Mouse (Mus musculus) MEL-GATA-1-ER (cell line): Measurements from ENCODE around the gene 2310033P09Rik.

Experiments
- DNase-seq: peaks from one replicate; pipeline ENCODE4 v3.0.0-alpha.2; 2012; ENCODE audit warnings: low read depth; ENCODE audit errors: extremely low read depth

Gene 2310033P09Rik

DNA sequence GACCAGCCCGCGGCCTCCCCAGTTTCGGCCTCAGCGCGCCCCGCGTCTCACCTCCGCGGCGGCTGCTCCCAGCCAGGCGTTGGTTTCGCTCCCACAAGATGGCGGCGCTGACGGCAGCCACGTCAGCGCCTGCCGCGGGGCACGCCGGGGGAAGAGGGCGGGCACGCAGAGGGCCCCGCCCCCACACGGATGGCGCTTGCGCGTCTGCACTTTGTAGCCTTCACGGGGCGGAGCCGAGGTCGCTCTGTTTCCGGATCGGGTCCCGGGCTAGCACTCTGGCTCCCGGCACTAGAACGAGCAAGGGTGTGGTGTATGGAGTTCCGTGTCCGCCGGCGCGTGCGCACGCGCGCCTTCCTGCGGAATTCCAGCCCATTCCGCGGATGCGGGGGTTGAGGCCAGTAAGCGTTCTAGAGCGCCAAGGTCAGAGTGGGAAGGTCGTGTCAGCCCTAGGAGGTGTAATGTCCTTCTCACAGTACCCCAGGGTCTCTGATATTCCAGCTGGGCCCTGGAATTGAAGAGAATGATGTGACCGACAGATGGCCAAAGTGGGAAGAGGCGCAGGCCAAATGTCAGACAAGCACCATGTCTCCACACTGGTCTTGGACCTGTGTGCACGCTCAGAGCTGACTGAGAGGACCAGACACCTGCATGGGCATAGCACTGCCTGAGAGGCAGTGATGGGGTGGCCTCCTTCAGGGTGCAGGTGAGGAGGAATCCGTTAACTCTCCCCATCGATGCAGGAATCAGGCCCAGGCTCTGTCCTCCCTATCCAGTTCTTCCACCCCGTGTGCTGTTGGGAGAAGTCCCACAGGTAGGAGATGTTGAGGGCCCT, 20.2 kb downstream of the 2310033P09Rik start, which contains the start of gene Arf1:
Gene Arf1, minus strand, starts transcription at position 149 of the 832 bp plus-strand sequence.
- peak; percentile 90 for DNase-seq

DNA sequence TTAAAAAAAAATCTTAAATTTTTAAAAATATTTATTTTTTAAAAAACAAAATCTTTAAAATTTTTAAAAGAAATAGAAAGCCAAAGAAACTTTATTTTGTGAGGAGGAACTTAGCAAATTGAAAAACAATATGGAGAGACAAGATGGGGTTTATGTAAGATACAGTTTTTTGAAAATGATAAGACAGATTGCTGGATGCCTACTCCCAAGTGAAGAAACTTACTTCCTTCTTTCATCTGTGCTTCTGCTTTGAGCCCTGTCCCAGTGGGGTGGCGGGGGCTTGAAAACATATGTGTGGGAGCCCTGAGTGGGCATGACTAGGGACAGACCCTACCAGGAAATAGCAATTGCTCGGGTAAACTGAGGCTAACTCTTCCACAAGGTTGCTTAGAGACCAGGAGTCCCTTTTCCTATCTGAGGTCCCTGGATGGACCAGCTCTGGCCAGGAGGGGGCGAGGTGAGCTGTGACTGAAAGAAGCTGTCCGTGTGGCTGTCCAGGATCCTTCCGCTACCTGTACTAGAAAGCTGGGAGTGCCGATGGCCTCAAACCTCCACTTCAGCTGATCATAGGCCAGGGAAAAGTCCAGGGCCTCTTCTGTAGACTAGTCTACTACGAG, 22.1 kb downstream of the 2310033P09Rik start:
- peak; percentile 62 for DNase-seq

DNA sequence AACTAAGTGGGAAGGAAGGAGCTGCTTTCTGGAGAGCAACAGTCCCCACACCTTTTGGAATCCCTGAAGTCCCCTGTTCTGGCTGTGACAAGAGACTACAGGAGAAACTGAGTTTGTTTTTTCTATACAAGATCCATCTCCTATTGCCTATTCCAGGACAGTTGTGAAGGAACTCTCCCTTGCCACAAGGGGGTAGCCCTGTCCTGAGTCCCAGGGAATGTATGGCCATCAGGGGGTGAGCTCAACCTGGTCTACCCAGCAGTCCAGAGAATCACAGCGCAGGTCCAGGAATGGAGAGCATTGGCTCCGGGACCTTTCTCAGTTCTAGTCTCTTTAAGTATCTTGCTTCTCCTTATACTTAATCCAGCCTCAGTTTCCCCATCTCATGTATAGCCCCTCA, 24.7 kb downstream of the 2310033P09Rik start:
- DNase-seq = no peak

DNA sequence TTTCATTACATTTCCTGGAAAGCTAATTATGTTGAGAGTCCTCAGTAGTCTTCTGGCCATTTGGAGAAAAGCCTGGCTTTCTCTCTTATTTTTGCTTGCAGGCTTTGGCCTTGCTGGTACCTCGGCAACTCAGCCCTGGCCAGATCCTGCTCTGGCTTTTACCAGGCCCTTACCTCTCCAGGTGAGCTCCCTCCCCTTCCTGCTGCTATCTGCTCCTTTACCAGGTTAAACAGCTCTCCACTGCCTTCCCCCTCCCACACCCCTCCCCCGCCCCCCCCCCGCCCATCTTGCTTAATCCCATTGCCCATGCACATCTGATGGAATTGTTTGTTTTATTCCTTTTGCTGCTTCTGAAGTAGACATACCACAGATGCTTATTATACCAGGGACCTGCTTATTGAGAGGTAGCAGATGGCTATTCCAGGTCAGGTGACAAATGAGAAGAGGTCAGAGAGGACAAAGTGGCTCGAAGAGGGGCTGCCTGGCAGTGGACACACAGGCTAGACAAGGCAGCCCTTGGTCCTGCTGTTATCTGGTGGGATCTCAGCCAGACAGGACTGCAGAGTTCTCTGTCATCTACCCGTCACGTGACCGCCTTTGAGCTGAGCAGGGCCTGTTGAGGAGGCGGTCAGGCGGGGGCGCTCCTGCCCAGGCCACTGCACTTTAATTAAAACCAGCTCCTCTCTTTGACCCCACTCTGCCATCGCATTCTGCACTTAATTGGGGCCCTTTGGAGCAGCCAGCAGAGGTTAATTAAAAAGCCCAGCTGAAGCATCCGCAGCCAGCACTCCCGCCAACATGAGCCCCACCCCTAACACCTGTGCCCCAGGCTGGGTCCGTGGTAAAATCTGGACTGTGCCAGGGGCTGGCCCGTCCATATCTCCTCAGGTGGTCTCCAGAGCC, 30.7 kb downstream of the 2310033P09Rik start:
- DNase-seq = no peak

DNA sequence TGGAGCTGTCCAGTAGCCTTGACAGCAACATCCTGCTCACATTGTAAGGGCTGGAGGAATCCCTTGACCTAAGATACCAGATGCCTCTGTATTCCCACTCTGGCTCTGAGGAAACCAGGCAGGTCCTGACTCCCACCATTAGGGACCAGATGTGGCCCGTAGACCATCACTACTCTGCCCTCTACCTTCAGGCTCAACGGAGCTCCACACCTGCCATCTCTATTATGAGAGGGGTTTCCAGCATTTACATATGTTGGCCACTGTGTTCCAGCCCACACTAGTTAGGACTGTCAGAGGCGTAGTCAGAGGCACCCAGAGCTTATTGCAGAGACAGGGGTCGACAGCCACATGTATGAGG, 31.3 kb downstream of the 2310033P09Rik start:
- no peak for DNase-seq

DNA sequence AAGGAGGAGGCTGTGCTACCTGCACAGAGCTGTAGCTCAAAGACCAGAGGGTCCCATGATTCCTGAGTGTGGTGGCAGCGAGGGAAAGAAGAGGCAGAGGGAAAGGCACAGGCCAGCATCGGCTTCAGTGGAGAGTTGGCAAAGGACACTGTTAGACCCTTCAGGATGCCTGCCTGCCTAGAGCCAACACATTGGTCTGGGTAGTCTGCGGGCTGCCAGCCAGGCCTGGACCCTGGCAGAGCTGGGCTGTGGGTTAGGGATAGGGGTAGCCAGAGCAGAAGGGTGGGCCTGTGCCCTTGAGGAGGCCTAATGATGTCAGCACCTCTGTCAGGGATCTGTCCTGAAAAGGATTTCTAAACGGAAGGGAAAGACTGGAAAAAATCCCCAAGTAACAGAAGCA, 31.7 kb downstream of the 2310033P09Rik start:
- DNase-seq = no peak

DNA sequence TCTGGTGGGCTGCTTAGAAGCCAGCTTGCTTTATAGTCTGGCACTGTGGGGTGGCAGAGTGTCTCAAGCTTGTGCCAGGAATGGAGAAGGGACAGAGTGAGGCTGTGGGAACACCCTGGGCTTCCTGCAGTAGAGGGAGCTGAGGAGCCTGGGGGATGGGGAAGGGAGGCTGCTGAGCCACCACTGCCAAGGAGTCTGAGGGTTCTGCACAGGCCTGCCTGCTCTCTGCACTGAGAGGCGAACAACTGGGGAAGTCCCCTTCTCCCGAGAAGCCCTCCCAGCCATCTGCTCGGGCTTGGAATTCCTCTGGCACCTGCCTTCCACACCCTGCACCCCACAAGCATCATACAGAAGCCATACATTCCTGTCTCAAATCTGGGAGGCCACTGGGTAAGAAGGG, 33.7 kb downstream of the 2310033P09Rik start:
- DNase-seq = no peak

DNA sequence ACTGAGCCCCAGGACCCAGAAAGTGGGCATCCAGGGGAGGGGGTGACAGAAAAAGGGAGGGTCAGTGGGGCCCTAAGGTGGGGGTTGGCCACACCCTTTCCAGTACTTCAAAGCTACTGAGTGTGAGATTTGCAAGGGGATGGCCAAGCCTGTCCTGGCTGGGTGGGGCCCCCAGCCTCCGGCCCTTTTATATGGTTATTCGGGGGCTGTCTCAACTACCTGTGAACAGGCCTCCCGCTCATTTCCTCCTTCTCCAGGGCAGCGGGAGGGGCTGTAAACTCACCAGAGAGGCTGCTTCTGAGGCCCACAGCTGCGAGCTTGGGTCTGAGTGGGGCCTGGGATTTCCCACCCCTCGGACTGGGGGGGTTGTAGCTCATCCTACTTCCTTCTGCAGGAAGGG, 35.7 kb downstream of the 2310033P09Rik start:
- DNase-seq = no peak

DNA sequence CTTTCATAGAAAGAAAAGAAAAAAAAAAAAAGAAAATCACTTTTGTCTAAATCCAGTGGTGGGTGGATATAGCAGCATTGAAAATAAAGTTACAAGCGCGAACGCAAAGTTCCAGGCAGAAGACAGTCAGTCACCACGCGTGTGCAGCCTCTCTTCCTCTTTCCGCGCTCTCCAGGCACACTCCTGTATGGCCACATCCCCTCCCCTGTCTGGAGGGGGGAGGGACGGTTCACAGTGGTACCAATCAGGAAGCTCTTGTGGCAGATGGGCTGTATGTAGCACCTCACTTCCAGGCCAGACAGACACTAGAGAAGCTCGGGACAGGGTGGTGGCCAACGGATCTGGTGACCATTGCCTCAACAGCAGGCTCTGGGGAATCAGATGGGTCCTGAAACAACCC, 40.0 kb downstream of the 2310033P09Rik start:
- no peak for DNase-seq

DNA sequence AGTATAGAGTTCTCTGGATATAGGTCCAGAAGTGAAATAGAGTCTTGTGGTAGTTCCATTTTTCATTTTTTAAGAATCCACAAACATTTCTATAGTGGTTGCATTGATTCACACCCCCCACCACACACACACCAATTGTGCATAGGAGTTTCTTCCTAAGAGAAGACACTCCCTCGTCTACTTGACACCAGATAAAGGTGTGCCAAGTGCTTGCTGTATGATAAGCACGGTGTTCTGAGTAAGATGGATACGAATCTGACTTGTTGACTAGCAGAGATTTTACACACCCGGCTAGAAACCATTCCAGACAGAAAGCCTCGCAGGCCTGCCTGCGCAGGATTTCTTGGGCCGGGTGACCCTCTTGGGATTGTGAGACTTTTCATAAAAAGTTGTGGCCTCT, 51.5 kb downstream of the 2310033P09Rik start:
- no peak for DNase-seq
